Mouse (Mus musculus): ENCODE results near the gene Sparcl1. TPM values are rescaled to one million over a fixed set of nuclear protein-coding genes. Genes with fewer than 3 reads are reported as not detected.

The Sparcl1 gene
- 140 and 198 TPM in 2 replicates for polyA plus RNA-seq (2012; rRNA removed)

DNA sequence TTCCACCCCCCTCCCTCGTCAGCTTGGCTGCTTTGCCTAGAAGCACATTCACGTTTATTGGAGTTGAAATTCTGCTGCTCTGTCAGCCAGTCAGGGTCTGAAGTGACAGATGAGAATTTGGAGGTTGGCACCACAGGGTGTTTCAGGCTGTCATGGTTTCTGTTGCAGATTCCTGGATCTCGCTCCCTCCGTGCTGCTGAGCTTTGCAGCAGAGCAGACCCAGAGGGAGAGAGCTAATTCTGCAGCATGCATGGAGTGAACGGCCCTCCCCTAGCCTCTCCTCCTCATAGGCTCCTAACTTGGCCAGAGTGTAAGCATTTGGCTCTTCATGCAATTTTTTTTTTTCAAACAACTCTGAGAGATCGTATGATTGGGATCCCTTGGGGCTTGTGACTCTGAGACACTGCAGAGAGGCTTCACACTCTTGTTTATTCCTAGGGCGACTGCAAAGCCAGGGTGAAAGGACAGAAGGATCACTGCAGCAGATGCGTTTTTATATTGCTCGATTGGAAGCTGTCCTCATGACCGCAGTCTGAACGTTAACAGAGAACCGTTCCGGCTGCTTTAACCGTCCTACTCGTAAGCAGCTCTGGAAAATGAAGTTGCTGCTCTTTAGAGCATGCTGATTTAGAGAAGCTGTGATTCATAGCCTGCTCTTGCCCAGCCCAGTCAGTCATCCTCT, at the start of gene Sparcl1:
Gene Sparcl1 (minus strand): TSS at position 243 of the 682 bp plus-strand sequence.

DNA sequence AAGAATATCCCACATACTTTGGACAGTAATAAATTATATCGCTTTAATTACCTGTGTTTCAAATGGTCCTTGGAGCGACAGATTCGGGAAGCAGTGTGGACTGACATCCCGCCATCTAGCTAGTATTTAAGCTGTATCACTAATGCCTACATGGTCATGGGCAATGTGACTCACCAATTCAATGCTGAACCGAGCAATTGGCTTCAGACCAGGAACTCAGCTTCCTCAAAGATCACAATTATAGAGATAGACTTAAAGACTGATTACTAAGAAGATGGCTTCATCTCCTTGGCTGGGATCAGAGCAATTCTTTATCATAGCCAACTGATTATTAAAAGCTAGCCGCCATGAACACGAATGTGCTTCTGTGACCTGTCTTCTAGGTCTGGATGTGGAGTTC, 36.0 kb downstream of the Sparcl1 start, which contains the start of gene Gm17660:
Gene Gm17660 (minus strand): TSS at position 101 of the 400 bp plus-strand sequence.

DNA sequence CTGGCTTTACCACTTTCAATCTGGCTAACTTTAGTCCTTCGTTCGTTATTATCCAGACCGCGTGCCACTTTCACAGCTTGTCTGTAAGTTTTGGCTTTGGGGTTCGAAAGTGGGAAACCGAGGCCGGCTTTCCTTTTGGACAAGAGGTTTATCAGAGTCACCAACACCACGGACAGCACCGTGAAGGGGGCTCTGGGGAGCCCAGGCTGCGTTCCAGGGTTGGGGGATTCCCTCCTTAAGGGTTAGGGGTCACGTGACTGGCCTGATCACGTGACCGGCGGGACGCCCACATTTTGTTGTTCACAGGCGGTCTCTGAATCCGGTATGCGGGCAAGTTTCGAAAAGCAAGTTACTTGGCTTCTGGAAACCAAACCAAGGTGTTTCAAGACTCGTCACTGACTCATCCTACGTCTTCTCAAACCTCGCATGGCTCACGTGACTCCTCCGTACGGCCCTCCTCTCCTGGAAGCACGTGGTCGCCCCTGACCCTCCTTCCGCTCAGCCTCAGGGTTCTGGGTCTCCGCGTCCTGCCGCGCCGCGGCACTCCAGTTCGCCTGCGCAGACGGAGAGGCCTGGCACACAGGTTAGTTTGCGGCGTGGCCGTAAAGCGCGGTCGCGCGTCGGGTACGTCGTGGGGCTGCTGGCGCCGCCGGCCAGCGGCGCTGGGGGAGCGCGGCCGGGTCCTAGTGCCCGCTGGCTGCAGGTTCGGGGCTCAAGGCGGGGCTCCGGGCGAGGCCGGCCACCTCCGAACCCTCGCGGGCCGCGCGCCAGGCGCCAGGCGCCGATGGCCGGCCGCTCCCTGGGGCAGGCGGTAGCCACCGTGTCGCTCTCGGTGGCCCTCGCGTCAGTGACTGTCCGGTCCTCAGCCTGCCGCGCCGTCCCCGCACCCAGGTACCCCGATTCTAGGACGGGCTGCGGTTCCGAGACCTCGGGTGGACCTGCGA, 67.0 kb downstream of the Sparcl1 start, which contains the start of gene Nudt9:
Gene Nudt9 (plus strand): TSS at position 51 of the 944 bp plus-strand sequence.

Other genes with a start within 250 kb of the Sparcl1 start
- 9.8 and 14.9 TPM in 2 replicates for gene Klhl8, start 202.5 kb downstream of the Sparcl1 start, polyA plus RNA-seq (2012; rRNA removed)
- gene Hsd17b13, start 136.3 kb downstream of the Sparcl1 start, polyA plus RNA-seq (2012; rRNA removed) = 0.37 TPM in 1 of 2 replicates, not detected in the other
- gene Hsd17b11, start 91.8 kb downstream of the Sparcl1 start, polyA plus RNA-seq (2012; rRNA removed) = 39.5 and 40.0 TPM in 2 replicates
- 69.0 and 77.8 TPM in 2 replicates for gene Nudt9, start 67.4 kb downstream of the Sparcl1 start, polyA plus RNA-seq (2012; rRNA removed)
- gene Gm17660, start 36.1 kb downstream of the Sparcl1 start, polyA plus RNA-seq (2012; rRNA removed) = not detected in 2 replicates
- gene Dspp, start 57.0 kb upstream of the Sparcl1 start, polyA plus RNA-seq (2012; rRNA removed) = not detected in 2 replicates
- gene Dmp1, start 88.9 kb upstream of the Sparcl1 start, polyA plus RNA-seq (2012; rRNA removed) = 0.12 and 0.28 TPM in 2 replicates
- not detected in 2 replicates for gene Ibsp, start 185.4 kb upstream of the Sparcl1 start, polyA plus RNA-seq (2012; rRNA removed)
- gene Mepe, start 211.6 kb upstream of the Sparcl1 start, polyA plus RNA-seq (2012; rRNA removed) = not detected in 2 replicates